ENCODE assay signal across 24 mouse cellular contexts in genomic region chr1:39425497-39425896, GRCm38 (mm10). TPM values are rescaled to one million over a fixed set of nuclear protein-coding genes. Genes with fewer than 3 reads are reported as not detected.
DNase-seq lines count a peak whose midpoint lies in the region; ATAC-seq and TF ChIP-seq lines count a peak whose summit lies in the region.
"Had no signal": no experiment of that assay in that cellular context is flagged by ENCODE, and none has a peak within 500 bp of the region (broad histone marks: within the 10 kb centered on the region; RNA-seq: fewer than 3 reads in every experiment).

No protein-coding gene starts in this region.

- WGBS in liver, embryonic 15.5 days (ENCODE audit: insufficient replicate concordance): 68% methylated on average over 9 of the region's 9 CpGs
- 85% methylated on average over 9 of the region's 9 CpGs for WGBS in liver, embryonic 11.5 days
- WGBS in liver, postnatal 0 days (ENCODE audit: insufficient replicate concordance): 59% methylated on average over 9 of the region's 9 CpGs
- 92% methylated on average over 9 of the region's 9 CpGs for WGBS in forebrain, postnatal 0 days

- no peak for TF ChIP-seq CTCF in liver, postnatal 0 days (IDR thresholded peaks at IDR 0.05; ENCODE audit: low read depth)
- no peak for TF ChIP-seq CTCF in forebrain, postnatal 0 days (IDR thresholded peaks at IDR 0.05; ENCODE audit: low read depth)

- H3K9me3 ChIP-seq in liver, embryonic 15.5 days (replicated peaks): no peaks in the 10 kb centered on the region
- H3K9me3 ChIP-seq in liver, embryonic 11.5 days (ENCODE audit: control insufficient read depth, low read length): no peaks in the 10 kb centered on the region
- no peaks in the 10 kb centered on the region for H3K9me3 ChIP-seq in liver, postnatal 0 days (ENCODE audit: low read length)
- H3K9me3 ChIP-seq in forebrain, postnatal 0 days (ENCODE audit: low read length): no peaks in the 10 kb centered on the region
- H3K9me3 ChIP-seq: embryonic facial prominence, embryonic 13.5 days; forebrain, embryonic 12.5 days; heart, embryonic 13.5 days; hindbrain, embryonic 12.5 days had no signal

- no peak for DNase-seq in liver, embryonic 11.5 days (ENCODE audit: low spot score)
- peak; percentile 60 for DNase-seq in liver, postnatal 0 days
- DNase-seq in lung, postnatal 14 days: peak; percentile 32
- DNase-seq in thymus, postnatal 36 days: no peak
- no peak for DNase-seq in forebrain, postnatal 0 days
- DNase-seq: adrenal gland, postnatal 14 days; cerebellum, adult 11-12 months; cerebellum, adult 9-10 months; cerebellum, postnatal 36 days; gastrocnemius, adult 2 months; gastrocnemius, postnatal 25 days; heart, adult 11 months; heart, postnatal 4 days had no signal

- no peak overlapping the region for H3K27ac ChIP-seq in liver, embryonic 15.5 days (replicated peaks)
- no peak overlapping the region for H3K27ac ChIP-seq in liver, embryonic 11.5 days (ENCODE audit: low read depth, low read length)
- peak overlapping the region; percentile 88 for H3K27ac ChIP-seq in liver, postnatal 0 days (ENCODE audit: low read depth)
- H3K27ac ChIP-seq in forebrain, postnatal 0 days (ENCODE audit: low read depth, low read length): no peak overlapping the region
- H3K27ac ChIP-seq: embryonic facial prominence, embryonic 13.5 days; forebrain, embryonic 12.5 days; gastrocnemius, adult 2 months; heart, embryonic 13.5 days; hindbrain, embryonic 12.5 days had no signal

- H3K36me3 ChIP-seq in liver, embryonic 15.5 days (replicated peaks): no peaks in the 10 kb centered on the region; the same call in 1 of the 2 replicates
- H3K36me3 ChIP-seq in liver, embryonic 11.5 days (ENCODE audit: control insufficient read depth, insufficient read depth, low read length): no peaks in the 10 kb centered on the region
- H3K36me3 ChIP-seq in liver, postnatal 0 days (replicated peaks; ENCODE audit: insufficient read depth, low read length): peaks cover 39% of the 10 kb centered on the region
- no peaks in the 10 kb centered on the region for H3K36me3 ChIP-seq in forebrain, postnatal 0 days (ENCODE audit: insufficient read depth)
- H3K36me3 ChIP-seq: embryonic facial prominence, embryonic 13.5 days; forebrain, embryonic 12.5 days; hindbrain, embryonic 12.5 days had no signal

- peak; percentile 30; the same call in 1 of the 2 replicates for ATAC-seq in liver, embryonic 15.5 days (ENCODE audit: insufficient read depth)
- no peak for ATAC-seq in liver, embryonic 11.5 days (replicated peaks; ENCODE audit: low FRiP score)
- peak; percentile 97 for ATAC-seq in liver, postnatal 0 days
- ATAC-seq in megakaryocyte, adult 5-6 weeks (ENCODE audit: poor library complexity, severe bottlenecking): 0 out of 2 replicates have a peak, but pooled peaks have one; percentile 33
- no peak for ATAC-seq in forebrain, postnatal 0 days
- ATAC-seq in monocyte, adult 5-6 weeks (replicated peaks; ENCODE audit: insufficient number of reproducible peaks, low FRiP score, low TSS enrichment, poor library complexity, severe bottlenecking): no peak
- ATAC-seq: activated CD4-positive, CD25-positive, alpha-beta regulatory T cell, adult 4 months; forebrain, embryonic 16.5 days; Patski had no signal

- TF ChIP-seq EP300 in liver, postnatal 0 days (IDR thresholded peaks at IDR 0.05; ENCODE audit: low read depth): peak; percentile 70

- H3K4me2 ChIP-seq in liver, embryonic 15.5 days: no peak overlapping the region
- no peak overlapping the region for H3K4me2 ChIP-seq in liver, embryonic 11.5 days
- no peak overlapping the region for H3K4me2 ChIP-seq in liver, postnatal 0 days (ENCODE audit: low read depth, low read length)
- no peak overlapping the region for H3K4me2 ChIP-seq in forebrain, postnatal 0 days (ENCODE audit: low read depth)
- H3K4me2 ChIP-seq: embryonic facial prominence, embryonic 13.5 days; forebrain, embryonic 12.5 days; heart, embryonic 13.5 days; hindbrain, embryonic 12.5 days had no signal

- H3K27me3 ChIP-seq in liver, embryonic 15.5 days: no peaks in the 10 kb centered on the region
- no peaks in the 10 kb centered on the region for H3K27me3 ChIP-seq in liver, embryonic 11.5 days (replicated peaks; ENCODE audit: control insufficient read depth, insufficient read depth, low read length)
- H3K27me3 ChIP-seq in liver, postnatal 0 days (ENCODE audit: insufficient read depth, low read length): no peaks in the 10 kb centered on the region
- no peaks in the 10 kb centered on the region for H3K27me3 ChIP-seq in forebrain, postnatal 0 days (ENCODE audit: insufficient read depth, low read length)
- H3K27me3 ChIP-seq: CH12.LX; embryonic facial prominence, embryonic 13.5 days; forebrain, embryonic 12.5 days; heart, embryonic 13.5 days; hindbrain, embryonic 12.5 days; Patski had no signal

- no peak overlapping the region for H3K4me3 ChIP-seq in liver, embryonic 15.5 days (replicated peaks)
- no peak overlapping the region for H3K4me3 ChIP-seq in liver, embryonic 11.5 days (ENCODE audit: low read depth, low read length)
- H3K4me3 ChIP-seq in liver, postnatal 0 days (ENCODE audit: low read depth, low read length): no peak overlapping the region
- no peak overlapping the region for H3K4me3 ChIP-seq in forebrain, postnatal 0 days (ENCODE audit: low read depth, low read length)
- H3K4me3 ChIP-seq: embryonic facial prominence, embryonic 13.5 days; forebrain, embryonic 12.5 days; gastrocnemius, adult 2 months; heart, embryonic 13.5 days; hindbrain, embryonic 12.5 days had no signal

- no peak overlapping the region for H3K9ac ChIP-seq in liver, embryonic 15.5 days
- no peak overlapping the region for H3K9ac ChIP-seq in liver, embryonic 11.5 days (ENCODE audit: low read depth, low read length)
- no peak overlapping the region for H3K9ac ChIP-seq in liver, postnatal 0 days (replicated peaks)
- no peak overlapping the region for H3K9ac ChIP-seq in forebrain, postnatal 0 days
- H3K9ac ChIP-seq: embryonic facial prominence, embryonic 13.5 days; forebrain, embryonic 12.5 days; heart, embryonic 13.5 days; hindbrain, embryonic 12.5 days had no signal

- peaks cover 26% of the 10 kb centered on the region for H3K4me1 ChIP-seq in liver, embryonic 15.5 days (replicated peaks)
- peaks cover 13% of the 10 kb centered on the region for H3K4me1 ChIP-seq in liver, embryonic 11.5 days (replicated peaks; ENCODE audit: control insufficient read depth, insufficient read depth, low read length)
- peaks cover 33% of the 10 kb centered on the region for H3K4me1 ChIP-seq in liver, postnatal 0 days (ENCODE audit: insufficient read depth)
- no peaks in the 10 kb centered on the region for H3K4me1 ChIP-seq in forebrain, postnatal 0 days (ENCODE audit: insufficient read depth)
- H3K4me1 ChIP-seq: forebrain, embryonic 12.5 days; hindbrain, embryonic 12.5 days had no signal

RNA-seq across cellular contexts. Expression of gene Tbc1d8, which starts 53.1 kb away (rescaled TPM):
- polyA plus RNA-seq in liver, embryonic 15.5 days (2015; fragmentation: Nextera tagmentation; extraction: Ambion mirVana): 5.0 and 6.3 TPM in 2 replicates
- polyA plus RNA-seq in liver, embryonic 11.5 days (2014; fragmentation: Nextera tagmentation; extraction: Ambion mirVana): 6.7 and 9.3 TPM in 2 replicates
- polyA plus RNA-seq in liver, postnatal 0 days (2015; fragmentation: Nextera tagmentation; extraction: Ambion mirVana): 7.2 and 8.8 TPM in 2 replicates
- 60.6 and 61.8 TPM in 2 replicates for total RNA-seq in megakaryocyte, adult 5-6 weeks (2015)
- total RNA-seq in megakaryocyte, adult 5-6 weeks (2017): 35.5 and 46.5 TPM in 2 replicates
- total RNA-seq in forebrain, postnatal 0 days (2014; rRNA removed): 15.9 and 19.3 TPM in 2 replicates
- polyA plus RNA-seq in forebrain, postnatal 0 days (2015; fragmentation: Nextera tagmentation; extraction: Ambion mirVana): 6.0 and 7.7 TPM in 2 replicates
- total RNA-seq in monocyte, adult 5-6 weeks (2017): 39.0 to 79.2 TPM (median 41.9 TPM) in 3 replicates

RNA-seq across cellular contexts. Expression of gene Rpl31, which starts 57.9 kb away (rescaled TPM):
- polyA plus RNA-seq in liver, embryonic 15.5 days (2015; fragmentation: Nextera tagmentation; extraction: Ambion mirVana): 238 and 288 TPM in 2 replicates
- polyA plus RNA-seq in liver, embryonic 11.5 days (2014; fragmentation: Nextera tagmentation; extraction: Ambion mirVana): 694 and 768 TPM in 2 replicates
- polyA plus RNA-seq in liver, postnatal 0 days (2015; fragmentation: Nextera tagmentation; extraction: Ambion mirVana): 306 and 334 TPM in 2 replicates
- 1,504 and 1,608 TPM in 2 replicates for total RNA-seq in megakaryocyte, adult 5-6 weeks (2015)
- total RNA-seq in megakaryocyte, adult 5-6 weeks (2017): 446 and 454 TPM in 2 replicates
- total RNA-seq in forebrain, postnatal 0 days (2014; rRNA removed): 428 and 702 TPM in 2 replicates
- 365 and 471 TPM in 2 replicates for polyA plus RNA-seq in forebrain, postnatal 0 days (2015; fragmentation: Nextera tagmentation; extraction: Ambion mirVana)
- 264 to 334 TPM (median 266 TPM) in 3 replicates for total RNA-seq in monocyte, adult 5-6 weeks (2017)

Comparison
In these comparisons a context has a peak if more than half of its experiments do, and no peak if none do; other contexts are left out.
1. ATAC-seq: peak in liver, embryonic 15.5 days (single experiment), liver, postnatal 0 days (single experiment) and megakaryocyte, adult 5-6 weeks (single experiment); none in liver, embryonic 11.5 days (single experiment), forebrain, postnatal 0 days (single experiment) and monocyte, adult 5-6 weeks (single experiment).
2. DNase-seq: peak in liver, postnatal 0 days (single experiment) and lung, postnatal 14 days (single experiment); none in liver, embryonic 11.5 days (single experiment), thymus, postnatal 36 days (0 of 2) and forebrain, postnatal 0 days (single experiment).